Mouse (Mus musculus) fat pad, adult 2 months (tissue): ENCODE measurements around the gene Ctnna3.
"Not testable (repeated sequence)": the region's sequence is repeated elsewhere in the genome, so short reads cannot be mapped to it uniquely, and the experiment has no call there.

ENCODE experiments used
- DNase-seq: peaks from one replicate; pipeline ENCODE4 v3.0.0-alpha.2; 2011; ENCODE audit warnings: low read depth, low spot score; ENCODE audit errors: extremely low read depth

The Ctnna3 gene

GRCm38 (mm10) chr10:64133461-64133860, 703.6 kb downstream of the Ctnna3 start:
- DNase-seq, result no peak

GRCm38 (mm10) chr10:64135481-64135880, 705.6 kb downstream of the Ctnna3 start:
- no peak for DNase-seq

DNA sequence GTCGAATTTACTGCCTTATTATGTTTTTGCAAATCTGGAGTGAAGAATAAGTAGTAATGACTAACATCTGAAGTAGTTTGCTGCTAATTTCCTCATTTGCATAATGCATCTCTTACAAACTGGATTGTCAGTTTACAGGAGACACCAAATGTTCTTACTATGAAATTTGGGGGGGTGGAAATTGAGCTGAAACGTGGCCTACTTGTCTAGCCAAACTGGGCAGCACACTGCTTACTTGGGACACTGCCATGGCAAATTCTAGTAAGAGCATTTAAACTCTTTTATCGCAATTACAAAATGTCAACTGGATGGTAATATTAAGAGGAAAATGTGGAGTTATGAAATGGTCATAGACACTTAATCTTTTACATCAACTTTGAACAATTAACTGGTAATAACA, 716.6 kb downstream of the Ctnna3 start:
- no peak for DNase-seq

DNA sequence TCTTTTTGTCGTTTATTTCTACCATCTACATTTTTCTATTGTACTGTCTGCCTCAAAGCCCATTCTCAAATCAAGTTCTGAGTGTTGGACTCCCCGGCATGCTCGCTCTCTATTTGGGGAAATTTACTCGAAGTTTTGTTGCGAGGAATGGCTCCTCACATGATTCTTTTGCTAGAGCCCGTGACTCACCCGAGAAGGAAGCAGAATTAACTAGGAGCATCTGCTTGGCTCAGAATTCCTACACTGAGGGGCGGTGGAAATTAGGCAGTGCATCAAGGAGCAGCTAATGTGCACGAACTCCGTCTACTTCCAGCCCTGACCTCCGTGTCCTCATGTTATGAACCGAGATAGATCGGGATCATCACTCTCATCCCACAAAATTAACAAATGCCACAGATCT, 751.8 kb downstream of the Ctnna3 start:
- DNase-seq, result no peak

DNA sequence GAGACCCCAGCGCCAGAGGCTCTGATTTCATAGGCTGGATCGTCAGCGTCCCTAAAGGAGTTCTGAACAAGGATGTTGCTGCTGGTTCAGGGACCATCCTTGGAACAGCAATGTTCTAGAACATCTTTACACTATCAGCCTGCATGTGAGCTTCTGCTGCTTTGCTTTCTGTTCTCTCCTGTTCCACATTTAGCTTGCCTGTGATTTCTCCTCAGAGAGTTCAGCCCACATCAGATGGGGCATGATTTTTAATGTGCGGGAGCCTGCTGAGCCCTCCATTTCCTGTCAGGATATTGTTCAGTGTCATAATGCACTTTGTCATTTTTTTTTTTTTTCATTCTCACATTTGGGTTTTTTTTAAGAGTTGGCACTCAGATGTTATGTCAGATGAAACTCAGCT, 752.8 kb downstream of the Ctnna3 start:
- no peak for DNase-seq

- no peak for DNase-seq
Observed at GRCm38 (mm10) chr10:64188046-64188445, 758.1 kb downstream of the Ctnna3 start.

GRCm38 (mm10) chr10:64197584-64197983, 767.7 kb downstream of the Ctnna3 start:
- no peak for DNase-seq

DNA sequence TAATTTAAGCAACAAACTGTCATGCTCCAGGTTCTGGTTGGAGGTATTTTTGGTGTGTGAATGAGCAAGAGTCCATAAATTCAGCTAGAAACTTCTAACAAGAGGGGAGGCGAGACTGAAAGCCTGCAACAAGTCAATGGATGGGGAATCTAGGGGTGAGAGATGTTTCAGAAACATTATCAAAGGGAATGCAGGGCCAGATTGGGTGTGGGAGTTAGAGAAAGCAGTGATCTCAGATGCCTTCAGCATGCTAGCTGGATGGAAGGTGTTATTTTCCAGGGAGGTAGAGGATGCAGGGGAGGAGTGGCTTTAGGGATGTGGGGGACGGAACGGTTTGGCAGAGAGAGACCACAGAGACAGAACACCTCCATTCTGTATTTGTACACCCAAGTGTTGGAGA, 785.7 kb downstream of the Ctnna3 start:
- no peak for DNase-seq

DNA sequence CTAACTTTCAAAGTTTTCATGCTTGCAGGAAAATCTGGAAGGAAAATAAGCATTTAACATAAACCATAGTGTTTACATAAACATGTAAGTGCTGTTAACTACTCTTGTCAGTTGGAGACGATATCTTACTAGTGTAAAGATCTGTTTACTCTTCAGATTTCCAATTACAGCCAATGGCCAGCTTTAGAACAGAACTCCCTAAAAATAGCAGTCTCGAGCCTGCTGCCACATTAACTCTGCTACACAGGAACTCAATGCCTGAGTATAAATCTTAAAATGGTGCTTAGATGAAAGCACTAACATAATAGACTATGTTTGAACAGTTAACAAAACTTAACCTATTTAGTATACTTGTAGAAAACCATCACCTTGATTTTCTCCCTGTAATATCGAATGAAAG, 793.1 kb downstream of the Ctnna3 start:
- no peak for DNase-seq

- DNase-seq, result no peak
Observed at GRCm38 (mm10) chr10:64224007-64224406, 794.1 kb downstream of the Ctnna3 start.

- DNase-seq, result no peak
Observed at GRCm38 (mm10) chr10:64224424-64224823, 794.5 kb downstream of the Ctnna3 start.

GRCm38 (mm10) chr10:64225826-64226225, 795.9 kb downstream of the Ctnna3 start:
- not testable (repeated sequence) for DNase-seq

DNA sequence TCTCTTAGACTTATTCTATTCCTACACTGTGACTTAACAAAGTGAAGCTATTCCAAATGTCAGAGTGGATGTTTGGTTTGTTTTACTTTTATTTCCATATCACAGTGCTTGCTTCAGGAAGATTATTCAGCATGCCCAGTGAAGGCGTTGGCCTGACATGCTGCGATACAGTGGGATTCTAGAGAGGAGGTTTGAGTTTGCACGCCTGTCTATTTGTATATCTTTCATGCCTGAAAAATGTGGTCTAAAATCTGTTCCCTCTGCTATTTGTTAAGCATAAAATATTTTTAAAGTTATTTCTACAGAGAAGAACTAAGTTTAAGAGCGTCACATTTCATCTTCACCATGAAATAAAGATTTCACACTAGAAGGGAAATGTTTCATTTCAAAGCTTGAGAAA, 813.5 kb downstream of the Ctnna3 start:
- no peak for DNase-seq

- no peak for DNase-seq
Observed at GRCm38 (mm10) chr10:64268156-64268555, 838.3 kb downstream of the Ctnna3 start.

GRCm38 (mm10) chr10:64275143-64275542, 845.2 kb downstream of the Ctnna3 start:
- no peak for DNase-seq

DNA sequence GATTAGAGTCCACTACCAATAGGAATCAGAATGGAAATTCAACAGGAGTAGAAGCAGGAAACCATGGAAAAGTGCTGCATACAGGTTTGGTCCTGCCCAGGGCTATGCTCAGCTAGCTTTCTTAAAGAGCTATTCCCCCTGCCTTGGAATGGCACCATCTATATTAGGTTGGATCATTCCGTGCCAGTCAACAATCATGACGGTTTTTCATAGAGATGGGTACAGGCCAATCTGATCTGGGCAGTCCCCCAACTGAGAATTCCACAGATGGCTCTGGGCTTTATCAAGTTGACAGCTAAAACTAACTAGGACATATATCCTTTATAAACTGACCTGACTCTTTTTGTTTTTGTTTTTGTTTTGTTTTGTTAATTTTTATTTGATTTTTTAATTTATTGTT, 848.9 kb downstream of the Ctnna3 start:
- no peak for DNase-seq

DNA sequence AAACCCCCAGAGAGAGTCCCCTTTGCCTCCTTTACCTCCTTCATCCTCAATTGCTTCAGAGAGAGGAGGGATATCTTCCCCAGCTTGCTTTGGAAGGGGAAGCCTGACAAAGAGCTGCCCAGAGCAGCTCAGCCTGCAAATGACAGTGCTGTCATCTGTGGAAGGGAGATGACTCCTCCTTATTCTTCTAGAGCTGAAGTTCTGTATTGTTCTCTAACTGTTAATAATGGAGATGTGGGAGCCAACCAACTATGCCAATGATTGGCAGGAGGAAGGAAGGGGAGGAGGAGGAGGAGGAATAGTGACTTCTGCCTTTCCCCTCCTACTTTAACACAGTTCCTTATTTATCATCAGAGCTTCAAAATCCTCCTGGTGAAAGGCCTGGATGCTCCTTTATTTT, 875.9 kb downstream of the Ctnna3 start:
- no peak for DNase-seq

DNA sequence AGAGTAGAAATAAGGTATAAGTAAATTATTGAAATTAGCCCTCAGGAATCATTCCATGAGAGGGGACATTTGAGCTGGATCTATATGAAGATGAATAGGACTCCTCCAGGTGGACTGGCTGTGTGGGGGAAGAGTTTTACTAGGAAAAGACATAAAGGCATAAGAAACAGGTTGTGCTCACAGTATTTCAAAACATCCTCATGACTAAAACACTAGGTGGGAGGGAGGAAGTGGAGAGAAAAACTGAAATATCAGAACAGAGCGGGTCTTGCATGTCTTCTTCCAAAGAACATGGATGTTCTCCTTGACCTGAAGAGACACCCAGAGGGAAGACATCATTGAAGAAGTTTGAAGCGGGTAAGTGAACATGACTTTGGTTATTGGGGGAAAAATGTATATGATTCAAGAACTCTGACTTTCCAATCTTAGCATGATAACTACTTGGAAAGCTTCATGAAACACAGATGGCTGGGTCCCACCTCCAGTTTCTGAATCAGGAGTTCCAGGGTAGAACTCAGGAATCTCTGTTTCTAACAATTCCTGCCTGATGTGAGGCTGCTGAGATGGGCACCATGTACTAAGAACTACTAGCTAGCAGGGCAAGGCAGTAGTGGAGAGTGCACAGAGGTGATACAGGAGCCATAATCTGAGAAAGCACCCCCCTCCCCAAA, 881.9 kb downstream of the Ctnna3 start:
- no peak for DNase-seq

- no peak for DNase-seq
Observed at GRCm38 (mm10) chr10:64320332-64320731, 890.4 kb downstream of the Ctnna3 start.

- no peak for DNase-seq
Observed at GRCm38 (mm10) chr10:64342702-64343379, 912.9 kb downstream of the Ctnna3 start.

- DNase-seq, result no peak
Observed at GRCm38 (mm10) chr10:64373288-64373687, 943.4 kb downstream of the Ctnna3 start.

- DNase-seq, result no peak
Observed at GRCm38 (mm10) chr10:64377751-64378150, 947.9 kb downstream of the Ctnna3 start.

DNA sequence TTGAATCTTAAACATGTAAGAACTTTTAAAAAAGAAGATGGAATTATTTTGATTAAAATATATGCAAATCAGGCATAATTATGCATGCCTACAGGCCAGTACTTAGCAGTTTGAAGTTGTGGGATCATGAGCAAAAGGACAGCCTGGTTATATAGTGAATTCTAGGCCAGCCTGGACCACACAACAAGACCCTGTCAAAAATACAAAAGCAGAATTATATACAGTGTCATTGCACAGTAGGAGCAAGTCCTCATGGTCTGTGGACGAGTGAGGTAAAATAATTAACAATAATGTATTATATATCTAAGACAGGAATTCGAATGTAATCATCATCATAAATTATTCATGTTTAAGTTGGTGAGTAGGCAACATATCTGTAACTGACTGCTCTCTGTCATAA, 966.7 kb downstream of the Ctnna3 start:
- DNase-seq, result no peak
